Mouse (Mus musculus) kidney, embryonic 14.5 days (tissue): ENCODE results near the gene Nr6a1. TPM values are rescaled to one million over a fixed set of nuclear protein-coding genes. Genes with fewer than 3 reads are reported as not detected.

Source experiments
- ATAC-seq: fragments of 200-750 bp; cut with Nextera tagmentation; 2 replicates; pipeline ENCODE4 v1.8.0; 2017; ENCODE audit warnings: moderate number of reproducible peaks, mild to moderate bottlenecking, moderate TSS enrichment, moderate library complexity; ENCODE audit not compliant: low FRiP score, low TSS enrichment
- H3K27ac ChIP-seq: fragments of 300-500 bp; sonication (generic); 2 replicates; pipeline ENCODE4 v1.5.1; 2014; ENCODE audit warnings: low read depth, mild to moderate bottlenecking, low read length, moderate library complexity, mixed read lengths
- H3K27me3 ChIP-seq: fragments of 300-500 bp; sonication (generic); 2 replicates; pipeline ENCODE4 v1.6.1; 2014; ENCODE audit warnings: mild to moderate bottlenecking, low read length; ENCODE audit not compliant: control insufficient read depth, insufficient read depth
- H3K36me3 ChIP-seq: fragments of 300-500 bp; sonication (generic); 2 replicates; pipeline ENCODE4 v1.6.1; 2014; ENCODE audit warnings: low read length, mixed read lengths; ENCODE audit not compliant: control insufficient read depth, insufficient read depth
- H3K4me1 ChIP-seq: fragments of 300-500 bp; sonication (generic); 2 replicates; pipeline ENCODE4 v1.6.1; 2014; ENCODE audit warnings: low read length, mixed read lengths; ENCODE audit not compliant: control insufficient read depth, insufficient read depth
- H3K4me2 ChIP-seq: fragments of 300-500 bp; sonication (generic); replicated peaks from 2 replicates; pipeline ENCODE4 v1.6.1; 2014; ENCODE audit warnings: low read depth, mild to moderate bottlenecking, low read length
- H3K4me3 ChIP-seq: fragments of 300-500 bp; sonication (generic); 2 replicates; pipeline ENCODE4 v1.5.1; 2014; ENCODE audit warnings: mild to moderate bottlenecking, low read length
- H3K9ac ChIP-seq: fragments of 300-500 bp; sonication (generic); 2 replicates; pipeline ENCODE4 v1.6.1; 2014; ENCODE audit warnings: low read depth, mild to moderate bottlenecking, low read length, moderate library complexity
- H3K9me3 ChIP-seq: fragments of 300-500 bp; sonication (generic); 2 replicates; pipeline ENCODE4 v1.6.1; 2016; ENCODE audit warnings: low read length; ENCODE audit not compliant: control insufficient read depth
- WGBS: fragments of 180-500 bp; shearing (Covaris S2); extraction: QIAGEN DNeasy Blood & Tissue Kit; methylation state at CpG from one replicate; pipeline ENCODE4 v1.1.7; 2014; 5-methylcytosine and 5-hydroxymethylcytosine counted together
- microRNA-seq: library from miRNA; unstranded; fragments of <30 nt; microRNA quantifications from one replicate; pipeline ENCODE4, GENCODE M21; 2016
- polyA plus RNA-seq: library from polyadenylated mRNA; unstranded; fragments of >200 nt; fragmentation: Nextera tagmentation; extraction: Ambion mirVana; gene quantifications from 2 replicates; pipeline ENCODE4 v1.2.1, GENCODE M21; 2014

Gene Nr6a1
- polyA plus RNA-seq, 1 experiment from 2014 or later = 1.4 TPM

- no peak for ATAC-seq
- no peak overlapping the region for H3K4me2 ChIP-seq
- H3K4me1 ChIP-seq = no peaks in the 10 kb centered on the region
- no peaks in the 10 kb centered on the region for H3K36me3 ChIP-seq
- no peak overlapping the region for H3K27ac ChIP-seq
- H3K4me3 ChIP-seq = no peak overlapping the region
- 77% methylated on average over 5 of the region's 5 CpGs for WGBS
- H3K9ac ChIP-seq = no peak overlapping the region
- no peaks in the 10 kb centered on the region for H3K9me3 ChIP-seq
- H3K27me3 ChIP-seq = no peaks in the 10 kb centered on the region
These were observed 244.4 kb downstream of the Nr6a1 start for GRCm38 (mm10) chr2:38683083-38683482.

- WGBS = 88% methylated on average over 5 of the region's 5 CpGs
These were observed 245.3 kb downstream of the Nr6a1 start for GRCm38 (mm10) chr2:38682209-38682608.

GRCm38 (mm10) chr2:38678947-38679346, 248.5 kb downstream of the Nr6a1 start:
- Histone ChIP-seq H3K27me3 (no peaks in the 10 kb centered on the region), H3K4me3 (no peak overlapping the region), H3K36me3 (no peaks in the 10 kb centered on the region), H3K9ac (no peak overlapping the region), H3K4me2 (no peak overlapping the region), H3K4me1 (no peaks in the 10 kb centered on the region), H3K9me3 (no peaks in the 10 kb centered on the region), H3K27ac (no peak overlapping the region)
- ATAC-seq = no peak

More at GRCm38 (mm10) chr2:38682209-38682608, 245.3 kb downstream of the Nr6a1 start:
- H3K27me3 ChIP-seq = no peaks in the 10 kb centered on the region
- no peaks in the 10 kb centered on the region for H3K9me3 ChIP-seq
- no peak overlapping the region for H3K9ac ChIP-seq
- ATAC-seq = no peak
- no peak overlapping the region for H3K4me3 ChIP-seq
- no peaks in the 10 kb centered on the region for H3K4me1 ChIP-seq
- H3K27ac ChIP-seq = no peak overlapping the region
- H3K4me2 ChIP-seq = no peak overlapping the region
- H3K36me3 ChIP-seq = no peaks in the 10 kb centered on the region

GRCm38 (mm10) chr2:38675366-38675969, 252.0 kb downstream of the Nr6a1 start:
- peak; percentile 73 for ATAC-seq
- no peaks in the 10 kb centered on the region; the same call in 1 of the 2 replicates for H3K27me3 ChIP-seq
- H3K4me3 ChIP-seq = no peak overlapping the region
- no peaks in the 10 kb centered on the region for H3K9me3 ChIP-seq
- no peaks in the 10 kb centered on the region for H3K36me3 ChIP-seq
- no peaks in the 10 kb centered on the region for H3K4me1 ChIP-seq
- no peak overlapping the region for H3K4me2 ChIP-seq
- 60% methylated on average over 9 of the region's 9 CpGs for WGBS
- no peak overlapping the region for H3K27ac ChIP-seq
- no peak overlapping the region for H3K9ac ChIP-seq

Small RNA genes within 50 kb of the gene (microRNA-seq; reads per million reads assigned to microRNA genes)
- gene Mir181a-2 (420 reads per million, percentile 71 among the genes with 10 or more reads in this experiment), gene Mir181b-2 (1,502 reads per million, percentile 81 among the genes with 10 or more reads in this experiment)

Other genes with a start within 250 kb of the Nr6a1 start
- 0.13 and 0.23 TPM in 2 replicates for gene Nr5a1, start 213.1 kb downstream of the Nr6a1 start, polyA plus RNA-seq
- 1.5 and 2.3 TPM in 2 replicates for gene Olfml2a, start 4.3 kb upstream of the Nr6a1 start, polyA plus RNA-seq
- 1.4 and 1.7 TPM in 2 replicates for gene Wdr38, start 69.8 kb upstream of the Nr6a1 start, polyA plus RNA-seq
- gene Arpc5l, start 77.7 kb upstream of the Nr6a1 start, polyA plus RNA-seq = 139 and 148 TPM in 2 replicates
- gene Rpl35, start 77.9 kb upstream of the Nr6a1 start, polyA plus RNA-seq = 1,034 and 1,450 TPM in 2 replicates
- gene Golga1, start 137.9 kb upstream of the Nr6a1 start, polyA plus RNA-seq = 22.7 and 30.4 TPM in 2 replicates